Mouse (Mus musculus) neural tube, embryonic 11.5 days (tissue): Measurements from ENCODE around the gene Tmtc1. TPM values are rescaled to one million over a fixed set of nuclear protein-coding genes. Genes with fewer than 3 reads are reported as not detected.

Experiments
- ATAC-seq: fragments of 200-750 bp; cut with Nextera tagmentation; 2 replicates; pipeline ENCODE4 v1.8.0; 2017; ENCODE audit warnings: moderate number of reproducible peaks, mild to moderate bottlenecking, moderate TSS enrichment, moderate library complexity; ENCODE audit not compliant: insufficient read depth, low FRiP score, low TSS enrichment
- DNase-seq: peaks from one replicate; pipeline ENCODE4 v3.0.0-alpha.2; 2015; ENCODE audit warnings: low spot score
- H3K27ac ChIP-seq: fragments of 300-500 bp; sonication (generic); 2 replicates; pipeline ENCODE4 v1.5.1; 2014; ENCODE audit warnings: low read depth, mild to moderate bottlenecking, low read length
- H3K27me3 ChIP-seq: fragments of 300-500 bp; sonication (generic); 2 replicates; pipeline ENCODE4 v1.6.1; 2014; ENCODE audit warnings: mild to moderate bottlenecking, low read length, mixed read lengths; ENCODE audit not compliant: control insufficient read depth, insufficient read depth
- H3K36me3 ChIP-seq: fragments of 300-500 bp; sonication (generic); 2 replicates; pipeline ENCODE4 v1.6.1; 2014; ENCODE audit warnings: mild to moderate bottlenecking, low read length, moderate library complexity, mixed read lengths; ENCODE audit not compliant: control insufficient read depth, insufficient read depth
- H3K4me1 ChIP-seq: fragments of 300-500 bp; sonication (generic); 2 replicates; pipeline ENCODE4 v1.6.1; 2014; ENCODE audit warnings: low read length, mixed read lengths; ENCODE audit not compliant: control insufficient read depth, insufficient read depth
- H3K4me2 ChIP-seq: fragments of 300-500 bp; sonication (generic); 2 replicates; pipeline ENCODE4 v1.6.1; 2014; ENCODE audit warnings: low read depth, mild to moderate bottlenecking, moderate library complexity
- H3K4me3 ChIP-seq: fragments of 300-500 bp; sonication (generic); 2 replicates; pipeline ENCODE4 v1.5.1; 2014; ENCODE audit warnings: low read depth, low read length
- H3K9ac ChIP-seq: fragments of 300-500 bp; sonication (generic); 2 replicates; pipeline ENCODE4 v1.6.1; 2014; ENCODE audit warnings: mild to moderate bottlenecking, low read length
- H3K9me3 ChIP-seq: fragments of 300-500 bp; sonication (generic); 2 replicates; pipeline ENCODE4 v1.6.1; 2016; ENCODE audit warnings: low read length; ENCODE audit not compliant: control insufficient read depth
- WGBS: fragments of 180-500 bp; shearing (Covaris S2); extraction: QIAGEN DNeasy Blood & Tissue Kit; methylation state at CpG from one replicate; pipeline ENCODE4 v1.1.7; 2014; 5-methylcytosine and 5-hydroxymethylcytosine counted together
- polyA plus RNA-seq: library from polyadenylated mRNA; unstranded; fragments of >200 nt; fragmentation: Nextera tagmentation; extraction: Ambion mirVana; gene quantifications from 2 replicates; pipeline ENCODE4 v1.2.1, GENCODE M21; 2014

The Tmtc1 gene
- polyA plus RNA-seq, 1 experiment from 2014 or later, result 1.4 TPM

GRCm38 (mm10) chr6:148331916-148332315, 112.3 kb downstream of the Tmtc1 start:
- Histone ChIP-seq H3K4me1 (no peaks in the 10 kb centered on the region), H3K4me3 (no peak overlapping the region), H3K27me3 (no peaks in the 10 kb centered on the region), H3K9me3 (no peaks in the 10 kb centered on the region), H3K27ac (no peak overlapping the region), H3K36me3 (no peaks in the 10 kb centered on the region), H3K4me2 (no peak overlapping the region), H3K9ac (no peak overlapping the region)
- no peak for ATAC-seq
- WGBS, result 83% methylated on average over 2 of the region's 2 CpGs
- no peak for DNase-seq

DNA sequence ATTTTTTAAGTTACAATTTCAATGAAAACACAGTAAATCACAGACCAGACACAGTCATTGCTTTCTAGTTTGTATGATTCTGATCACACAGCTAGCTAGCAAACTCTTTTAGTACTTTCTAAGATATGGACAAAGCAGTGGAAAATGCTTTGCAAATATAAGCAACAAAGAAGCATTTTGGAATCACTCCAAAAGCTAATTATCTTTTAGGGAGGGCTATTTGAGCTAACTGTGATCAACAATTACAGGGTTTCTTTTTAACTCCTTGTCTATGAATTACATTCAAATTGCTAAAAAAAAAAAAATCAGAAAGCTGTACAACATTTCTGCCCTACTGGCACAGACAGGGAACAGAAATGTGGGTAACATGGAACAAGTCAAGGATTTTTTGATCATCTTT, 114.2 kb downstream of the Tmtc1 start:
- Histone ChIP-seq H3K36me3 (no peaks in the 10 kb centered on the region), H3K9ac (no peak overlapping the region), H3K4me3 (no peak overlapping the region), H3K27me3 (no peaks in the 10 kb centered on the region), H3K9me3 (no peaks in the 10 kb centered on the region), H3K27ac (no peak overlapping the region), H3K4me1 (no peaks in the 10 kb centered on the region), H3K4me2 (no peak overlapping the region)
- ATAC-seq (no peak), DNase-seq (no peak)

GRCm38 (mm10) chr6:148328928-148329327, 115.3 kb downstream of the Tmtc1 start:
- 85% methylated on average over 2 of the region's 2 CpGs for WGBS
- H3K4me3 ChIP-seq, result no peak overlapping the region

GRCm38 (mm10) chr6:148328130-148328529, 116.1 kb downstream of the Tmtc1 start:
- no peak overlapping the region for H3K4me2 ChIP-seq
- no peaks in the 10 kb centered on the region for H3K36me3 ChIP-seq
- H3K4me1 ChIP-seq, result no peaks in the 10 kb centered on the region
- no peak overlapping the region for H3K4me3 ChIP-seq
- no peak overlapping the region for H3K9ac ChIP-seq
- no peaks in the 10 kb centered on the region for H3K9me3 ChIP-seq
- 80% methylated on average over 6 of the region's 6 CpGs for WGBS
- no peak overlapping the region for H3K27ac ChIP-seq
- ATAC-seq, result no peak
- no peaks in the 10 kb centered on the region for H3K27me3 ChIP-seq
- DNase-seq, result no peak

More at GRCm38 (mm10) chr6:148328928-148329327, 115.3 kb downstream of the Tmtc1 start:
- Histone ChIP-seq H3K27ac (no peak overlapping the region), H3K27me3 (no peaks in the 10 kb centered on the region), H3K4me1 (no peaks in the 10 kb centered on the region), H3K9ac (no peak overlapping the region), H3K9me3 (no peaks in the 10 kb centered on the region), H3K4me2 (no peak overlapping the region), H3K36me3 (no peaks in the 10 kb centered on the region)
- ATAC-seq (no peak), DNase-seq (no peak)

GRCm38 (mm10) chr6:148318736-148319135, 125.5 kb downstream of the Tmtc1 start:
- DNase-seq (no peak), ATAC-seq (no peak)
- H3K4me2 ChIP-seq, result no peak overlapping the region
- H3K4me3 ChIP-seq, result no peak overlapping the region
- no peak overlapping the region for H3K9ac ChIP-seq
- no peaks in the 10 kb centered on the region for H3K36me3 ChIP-seq
- H3K27ac ChIP-seq, result no peak overlapping the region
- no peaks in the 10 kb centered on the region for H3K4me1 ChIP-seq
- no peaks in the 10 kb centered on the region for H3K27me3 ChIP-seq
- H3K9me3 ChIP-seq, result no peaks in the 10 kb centered on the region

GRCm38 (mm10) chr6:148315571-148316080, 128.6 kb downstream of the Tmtc1 start:
- no peak for ATAC-seq

DNA sequence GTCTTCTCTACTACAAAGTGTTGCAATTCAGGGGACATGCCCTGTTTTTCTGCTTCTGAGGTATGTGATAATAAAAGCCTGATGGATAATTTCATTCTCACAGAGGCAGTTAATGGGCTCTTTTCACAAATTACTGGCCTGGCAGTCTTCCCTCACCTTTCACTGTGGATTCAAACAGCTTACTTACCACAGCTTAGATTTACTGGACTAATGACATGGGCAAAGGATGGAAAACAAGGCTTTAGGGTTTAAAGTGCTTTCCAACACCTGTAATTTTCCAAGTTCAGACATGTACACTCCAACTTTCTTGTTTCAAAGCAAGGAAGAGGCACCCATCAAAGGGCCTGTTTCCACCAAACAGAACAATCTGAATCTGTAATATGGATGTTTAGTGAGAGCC, 129.1 kb downstream of the Tmtc1 start:
- Histone ChIP-seq H3K9ac (no peak overlapping the region), H3K27ac (no peak overlapping the region), H3K27me3 (no peaks in the 10 kb centered on the region), H3K4me2 (no peak overlapping the region), H3K4me3 (no peak overlapping the region), H3K36me3 (no peaks in the 10 kb centered on the region), H3K4me1 (no peaks in the 10 kb centered on the region), H3K9me3 (no peaks in the 10 kb centered on the region)
- DNase-seq (no peak), ATAC-seq (no peak)

More at GRCm38 (mm10) chr6:148315571-148316080, 128.6 kb downstream of the Tmtc1 start:
- no peaks in the 10 kb centered on the region for H3K27me3 ChIP-seq
- WGBS, result 88% methylated on average over 5 of the region's 5 CpGs
- no peak for DNase-seq
- no peaks in the 10 kb centered on the region for H3K9me3 ChIP-seq
- no peak overlapping the region for H3K27ac ChIP-seq
- H3K4me3 ChIP-seq, result no peak overlapping the region
- no peaks in the 10 kb centered on the region for H3K4me1 ChIP-seq
- no peak overlapping the region for H3K9ac ChIP-seq
- H3K4me2 ChIP-seq, result no peak overlapping the region
- H3K36me3 ChIP-seq, result no peaks in the 10 kb centered on the region

DNA sequence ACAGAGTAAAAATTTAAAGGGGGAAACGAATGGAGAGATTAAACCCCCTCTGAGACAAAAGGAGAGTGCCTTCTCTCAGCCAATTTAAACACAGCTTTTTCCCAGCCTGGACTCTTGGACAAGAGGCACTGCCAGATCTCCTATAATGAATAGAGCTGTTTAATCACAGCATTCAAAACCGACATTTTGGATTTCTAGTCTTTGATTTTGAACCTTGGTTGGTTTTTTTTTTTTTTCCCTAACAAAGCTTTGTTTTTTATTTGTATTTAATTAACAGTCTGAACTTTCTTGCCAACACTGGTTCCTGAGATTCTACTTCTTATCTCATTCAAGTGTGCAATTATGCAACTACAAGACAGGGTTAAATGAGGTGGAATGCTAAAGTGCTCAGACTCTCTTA, 133.2 kb downstream of the Tmtc1 start:
- no peaks in the 10 kb centered on the region for H3K36me3 ChIP-seq
- no peaks in the 10 kb centered on the region for H3K9me3 ChIP-seq
- no peaks in the 10 kb centered on the region for H3K4me1 ChIP-seq
- DNase-seq, result no peak
- no peaks in the 10 kb centered on the region for H3K27me3 ChIP-seq
- no peak for ATAC-seq
- 56% methylated on average over 2 of the region's 2 CpGs for WGBS
- H3K4me3 ChIP-seq, result no peak overlapping the region
- H3K9ac ChIP-seq, result no peak overlapping the region
- no peak overlapping the region for H3K4me2 ChIP-seq
- H3K27ac ChIP-seq, result no peak overlapping the region

DNA sequence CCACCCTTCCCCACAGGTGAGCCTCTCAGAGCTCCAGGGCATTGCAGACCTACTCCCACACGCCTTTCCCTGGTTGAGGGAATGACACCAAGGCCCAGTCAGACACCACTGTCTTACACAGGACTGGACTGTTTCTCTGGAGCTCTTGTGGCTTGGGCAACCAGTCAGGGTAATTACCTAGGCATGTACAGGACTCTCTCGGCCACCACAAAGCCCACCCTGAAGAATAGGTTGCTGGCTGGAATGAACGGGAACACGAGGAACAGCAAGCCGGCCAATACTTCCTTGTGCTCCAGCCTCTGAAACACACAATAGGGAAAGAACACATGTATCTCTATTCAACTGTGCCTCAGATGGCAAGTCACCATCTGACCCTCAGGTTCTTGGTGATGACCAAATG, 138.4 kb downstream of the Tmtc1 start:
- H3K27me3 ChIP-seq, result no peaks in the 10 kb centered on the region

More for the DNA sequence above, 138.4 kb downstream of the Tmtc1 start:
- WGBS, result 94% methylated on average over 5 of the region's 5 CpGs
- no peaks in the 10 kb centered on the region for H3K9me3 ChIP-seq
- no peak overlapping the region for H3K9ac ChIP-seq
- no peak for DNase-seq
- H3K4me2 ChIP-seq, result no peak overlapping the region
- no peaks in the 10 kb centered on the region for H3K4me1 ChIP-seq
- ATAC-seq, result no peak
- H3K4me3 ChIP-seq, result no peak overlapping the region
- H3K27ac ChIP-seq, result no peak overlapping the region
- H3K36me3 ChIP-seq, result no peaks in the 10 kb centered on the region
